Mouse (Mus musculus): ENCODE results near the gene Vmn1r19. TPM values are rescaled to one million over a fixed set of nuclear protein-coding genes. Genes with fewer than 3 reads are reported as not detected.
"Not testable (repeated sequence)": the region's sequence is repeated elsewhere in the genome, so short reads cannot be mapped to it uniquely, and the experiment has no call there.

Vmn1r19 gene
- not detected in 2 replicates for polyA plus RNA-seq (2016; fragmentation: Nextera tagmentation; extraction: Ambion mirVana)

DNA sequence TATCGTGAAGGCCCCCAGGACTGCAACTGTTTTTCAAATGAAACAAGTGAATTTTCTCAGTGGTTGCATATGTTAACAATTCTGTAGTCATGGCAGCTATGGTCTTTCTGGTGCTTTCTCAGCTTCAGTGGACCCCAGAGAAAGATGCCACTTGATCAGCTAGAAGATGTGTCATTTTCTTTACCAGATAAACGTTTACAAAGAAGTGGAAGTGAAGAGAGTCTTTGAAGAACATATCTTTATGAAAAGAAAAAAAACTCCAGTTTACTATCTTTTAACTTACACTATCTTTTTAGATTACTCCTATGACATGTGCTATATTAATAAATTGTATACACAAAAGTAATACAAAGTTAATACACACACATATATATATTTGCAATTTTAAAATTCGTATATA, at the start of gene Vmn1r19:
Gene Vmn1r19 (plus strand): TSS at position 301 of the 400 bp plus-strand sequence.
- H3K4me2 ChIP-seq; H3K27me3 ChIP-seq; H3K9me3 ChIP-seq; ATAC-seq (ENCODE audit: low FRiP score); H3K27ac ChIP-seq; H3K4me3 ChIP-seq (replicated peaks); H3K9ac ChIP-seq; H3K36me3 ChIP-seq (replicated peaks); H3K4me1 ChIP-seq: not testable (repeated sequence)
- WGBS, result 80% methylated on average over 3 of the region's 3 CpGs

DNA sequence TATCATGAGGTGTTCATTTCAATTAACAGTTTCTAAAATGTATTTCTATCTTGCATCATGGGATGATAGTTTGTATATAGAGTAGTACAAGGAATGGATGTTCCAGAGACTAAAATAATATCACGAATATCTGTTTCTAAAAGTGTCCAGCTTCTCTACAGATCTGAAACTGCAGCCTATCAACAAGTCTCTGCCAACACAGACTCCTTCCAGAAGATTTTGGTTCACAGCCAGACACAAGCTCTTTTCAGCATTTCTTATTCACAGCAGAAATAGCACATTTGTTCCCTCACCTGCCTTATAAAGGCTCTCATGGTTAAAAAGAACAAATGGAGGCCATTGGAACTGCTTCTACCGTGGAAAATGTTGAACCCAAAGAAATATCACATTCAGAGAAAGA, 46.7 kb upstream of the Vmn1r19 start:
- H3K4me1 ChIP-seq, result no peaks in the 10 kb centered on the region
- WGBS, result 80% methylated on average over 2 of the region's 2 CpGs
- no peak overlapping the region for H3K4me2 ChIP-seq
- no peak for ATAC-seq (ENCODE audit: low FRiP score)
- H3K27ac ChIP-seq, result no peak overlapping the region
- H3K9me3 ChIP-seq, result no peaks in the 10 kb centered on the region
- H3K9ac ChIP-seq, result no peak overlapping the region
- H3K36me3 ChIP-seq (replicated peaks), result no peaks in the 10 kb centered on the region
- H3K4me3 ChIP-seq (replicated peaks), result no peak overlapping the region
- H3K27me3 ChIP-seq, result no peaks in the 10 kb centered on the region

DNA sequence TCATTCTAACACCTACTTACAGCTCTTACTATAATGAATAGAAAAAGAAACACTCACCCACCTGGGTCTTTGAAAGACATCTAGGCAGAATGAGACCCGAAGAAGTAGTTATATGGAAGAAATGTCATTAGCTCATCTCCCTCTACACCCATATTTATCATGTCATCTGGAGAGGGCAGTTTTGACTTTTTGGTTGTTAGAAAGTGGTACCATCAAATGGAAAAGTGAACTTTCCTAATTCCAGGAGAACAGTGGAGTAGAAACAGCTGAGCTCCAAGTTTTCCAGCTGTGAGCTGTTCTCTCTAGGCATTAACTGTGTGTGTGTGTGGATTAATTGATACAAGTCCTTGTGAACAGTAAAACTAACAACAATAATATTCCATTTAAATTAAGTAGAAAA, 40.0 kb upstream of the Vmn1r19 start, which contains the start of gene Vmn1r17:
Gene Vmn1r17 (minus strand): TSS at position 101 of the 400 bp plus-strand sequence.
- 86% methylated on average over 1 of the region's 1 CpGs for WGBS
- H3K27ac ChIP-seq, result no peak within 1 kb of the TSS
- ATAC-seq (ENCODE audit: low FRiP score), result no peak
- no peaks in the 10 kb centered on the region for H3K9me3 ChIP-seq
- no peaks in the 10 kb centered on the region for H3K27me3 ChIP-seq
- no peaks in the 10 kb centered on the region for H3K36me3 ChIP-seq (replicated peaks)
- no peaks in the 10 kb centered on the region for H3K4me1 ChIP-seq
- H3K9ac ChIP-seq, result no peak within 1 kb of the TSS
- H3K4me2 ChIP-seq, result no peak within 1 kb of the TSS
- H3K4me3 ChIP-seq (replicated peaks), result no peak within 1 kb of the TSS

DNA sequence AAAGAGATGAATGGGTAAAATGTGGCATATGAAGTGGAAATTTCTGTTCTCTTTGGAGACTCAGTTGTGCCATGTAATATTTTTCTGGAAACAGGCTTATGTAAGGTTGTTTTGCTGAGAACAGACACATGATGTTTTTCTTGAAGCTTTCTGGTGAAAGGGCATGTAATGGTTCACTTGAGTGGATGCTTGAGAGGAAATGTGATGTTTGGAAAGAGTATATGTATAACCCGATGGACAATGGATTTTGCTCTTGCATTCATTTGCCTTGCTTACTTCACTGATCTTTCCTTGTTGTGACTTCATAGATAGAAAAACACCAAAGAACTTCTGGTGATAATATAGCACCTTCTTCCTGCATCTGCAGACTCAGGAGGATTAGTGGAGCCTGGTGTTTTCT, 37.7 kb upstream of the Vmn1r19 start:
- ATAC-seq (ENCODE audit: low FRiP score); H3K9me3 ChIP-seq; H3K4me1 ChIP-seq; H3K36me3 ChIP-seq (replicated peaks); H3K4me3 ChIP-seq (replicated peaks); H3K9ac ChIP-seq; H3K27ac ChIP-seq; H3K4me2 ChIP-seq; H3K27me3 ChIP-seq: not testable (repeated sequence)
- 94% methylated on average over 1 of the region's 1 CpGs for WGBS

DNA sequence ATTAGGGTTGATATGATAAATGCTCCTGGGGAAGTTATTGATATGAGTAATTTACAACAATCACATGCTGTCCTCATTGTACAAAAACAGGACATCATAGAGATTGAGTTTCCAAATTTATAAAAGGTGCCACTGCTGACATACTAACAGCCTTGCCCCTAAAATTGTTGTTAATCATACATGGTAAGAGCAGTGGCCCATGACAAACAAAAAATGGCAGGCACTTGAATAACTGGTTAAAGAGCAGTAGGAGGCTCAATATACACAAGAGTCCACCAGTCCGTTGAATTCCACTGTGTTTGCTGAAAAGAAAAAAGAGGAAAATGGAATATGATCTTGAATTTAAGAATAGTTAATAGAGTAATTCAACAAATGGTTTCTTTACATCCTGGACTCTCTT, 36.1 kb upstream of the Vmn1r19 start:
- ATAC-seq (ENCODE audit: low FRiP score), result no peak
- WGBS, result 83% methylated on average over 1 of the region's 1 CpGs

DNA sequence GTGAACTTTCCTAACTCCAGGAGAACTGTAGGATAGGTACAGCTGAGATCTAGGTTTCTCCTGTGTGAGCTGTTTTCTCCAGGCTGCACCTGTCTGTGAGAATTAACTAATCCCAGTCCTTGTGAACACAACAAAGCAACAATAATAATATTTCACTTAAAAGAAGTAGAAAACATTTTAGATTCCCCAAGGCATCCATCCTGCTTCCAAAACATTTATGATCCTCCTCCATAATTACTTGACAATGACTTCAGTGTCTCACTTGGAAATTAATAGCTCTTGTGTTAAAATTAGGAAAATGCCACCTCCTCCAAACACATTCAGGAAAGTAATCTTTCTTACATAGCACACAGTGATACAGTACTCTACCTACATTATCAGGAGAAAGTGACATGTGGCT, 7.9 kb upstream of the Vmn1r19 start, which contains the start of gene Vmn1r18:
Gene Vmn1r18 (minus strand): TSS at position 101 of the 400 bp plus-strand sequence.
- Histone ChIP-seq H3K27ac (no peak within 1 kb of the TSS), H3K4me3 (replicated peaks) (no peak within 1 kb of the TSS), H3K27me3 (no peaks in the 10 kb centered on the region), H3K4me2 (no peak within 1 kb of the TSS), H3K9me3 (no peaks in the 10 kb centered on the region), H3K9ac (no peak within 1 kb of the TSS), H3K36me3 (replicated peaks) (no peaks in the 10 kb centered on the region), H3K4me1 (no peaks in the 10 kb centered on the region)
- no peak for ATAC-seq (ENCODE audit: low FRiP score)

More for the DNA sequence above, 36.1 kb upstream of the Vmn1r19 start:
- Histone ChIP-seq H3K27me3 (no peaks in the 10 kb centered on the region), H3K4me1 (no peaks in the 10 kb centered on the region), H3K27ac (no peak overlapping the region), H3K9me3 (no peaks in the 10 kb centered on the region), H3K4me3 (replicated peaks) (no peak overlapping the region), H3K36me3 (replicated peaks) (no peaks in the 10 kb centered on the region), H3K9ac (no peak overlapping the region), H3K4me2 (no peak overlapping the region)

DNA sequence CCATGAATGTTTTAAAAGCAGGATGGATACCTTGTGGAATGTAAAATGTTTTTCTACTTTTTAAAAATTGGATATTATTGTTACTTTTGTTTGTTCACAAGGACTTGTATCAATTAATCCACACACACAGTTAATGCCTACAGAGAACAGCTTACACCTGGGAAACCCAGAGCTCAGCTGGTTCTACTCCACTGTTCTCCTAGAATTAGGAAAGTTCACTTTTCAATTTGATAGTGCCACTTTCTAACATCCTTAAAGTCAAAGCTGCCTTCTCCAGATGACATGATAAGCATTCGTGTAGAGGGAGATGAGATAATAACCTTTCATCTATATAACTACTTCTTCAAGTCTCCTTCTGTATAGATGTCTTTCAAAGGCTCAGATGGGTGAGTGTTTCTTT, 25.1 kb downstream of the Vmn1r19 start, which contains the start of gene Vmn1r20:
Gene Vmn1r20 (plus strand): TSS at position 301 of the 400 bp plus-strand sequence.
- ATAC-seq (ENCODE audit: low FRiP score), result no peak
- no peaks in the 10 kb centered on the region for H3K36me3 ChIP-seq (replicated peaks)
- H3K4me3 ChIP-seq (replicated peaks), result no peak within 1 kb of the TSS
- no peak within 1 kb of the TSS for H3K9ac ChIP-seq
- H3K27ac ChIP-seq, result no peak within 1 kb of the TSS
- WGBS, result 75% methylated on average over 1 of the region's 1 CpGs
- H3K27me3 ChIP-seq, result no peaks in the 10 kb centered on the region
- H3K4me2 ChIP-seq, result no peak within 1 kb of the TSS
- H3K9me3 ChIP-seq, result no peaks in the 10 kb centered on the region
- H3K4me1 ChIP-seq, result no peaks in the 10 kb centered on the region

DNA sequence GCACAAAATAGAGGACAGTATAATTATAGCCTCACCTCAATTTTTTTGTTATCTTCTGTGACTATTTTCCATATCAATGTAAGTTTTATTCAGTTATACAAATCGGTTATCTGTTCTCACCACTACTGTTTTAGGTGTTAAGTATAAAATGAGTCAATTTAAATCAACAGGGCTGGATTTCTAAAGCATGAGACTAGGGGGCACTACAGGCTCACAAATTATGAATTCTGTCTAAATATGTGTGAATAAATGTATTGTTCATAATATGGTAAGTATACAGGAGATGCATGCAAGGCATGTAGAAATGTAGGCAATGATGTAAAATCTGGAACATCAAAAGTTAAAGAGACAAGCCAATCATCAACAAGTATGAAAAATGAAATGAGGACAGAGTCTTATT, 27.6 kb downstream of the Vmn1r19 start:
- Histone ChIP-seq H3K4me2 (no peak overlapping the region), H3K4me3 (replicated peaks) (no peak overlapping the region), H3K9me3 (no peaks in the 10 kb centered on the region), H3K36me3 (replicated peaks) (no peaks in the 10 kb centered on the region), H3K27ac (no peak overlapping the region), H3K9ac (no peak overlapping the region), H3K27me3 (no peaks in the 10 kb centered on the region), H3K4me1 (no peaks in the 10 kb centered on the region)
- 96% methylated on average over 1 of the region's 1 CpGs for WGBS
- no peak for ATAC-seq (ENCODE audit: low FRiP score)

Other genes starting within 250 kb of the Vmn1r19 start
- not detected in 2 replicates for gene Vmn1r12, start 246.9 kb upstream of the Vmn1r19 start, polyA plus RNA-seq (2016; fragmentation: Nextera tagmentation; extraction: Ambion mirVana)
- not detected in 2 replicates for gene Vmn1r13, start 200.5 kb upstream of the Vmn1r19 start, polyA plus RNA-seq (2016; fragmentation: Nextera tagmentation; extraction: Ambion mirVana)
- not detected in 2 replicates for gene Vmn1r14, start 172.1 kb upstream of the Vmn1r19 start, polyA plus RNA-seq (2016; fragmentation: Nextera tagmentation; extraction: Ambion mirVana)
- gene Vmn1r15, start 145.8 kb upstream of the Vmn1r19 start, polyA plus RNA-seq (2016; fragmentation: Nextera tagmentation; extraction: Ambion mirVana), result not detected in 2 replicates
- not detected in 2 replicates for gene Vmn1r16, start 74.3 kb upstream of the Vmn1r19 start, polyA plus RNA-seq (2016; fragmentation: Nextera tagmentation; extraction: Ambion mirVana)
- gene Vmn1r17, start 40.1 kb upstream of the Vmn1r19 start, polyA plus RNA-seq (2016; fragmentation: Nextera tagmentation; extraction: Ambion mirVana), result not detected in 2 replicates
- not detected in 2 replicates for gene Vmn1r18, start 8.0 kb upstream of the Vmn1r19 start, polyA plus RNA-seq (2016; fragmentation: Nextera tagmentation; extraction: Ambion mirVana)
- not detected in 2 replicates for gene Vmn1r20, start 25.1 kb downstream of the Vmn1r19 start, polyA plus RNA-seq (2016; fragmentation: Nextera tagmentation; extraction: Ambion mirVana)
- gene Ppm1k, start 131.7 kb downstream of the Vmn1r19 start, polyA plus RNA-seq (2016; fragmentation: Nextera tagmentation; extraction: Ambion mirVana), result 6.9 TPM in 2 replicates
- 2.5 and 2.8 TPM in 2 replicates for gene Herc6, start 177.2 kb downstream of the Vmn1r19 start, polyA plus RNA-seq (2016; fragmentation: Nextera tagmentation; extraction: Ambion mirVana)

All from forebrain, embryonic 12.5 days (tissue).